In the genomic region with DNA sequence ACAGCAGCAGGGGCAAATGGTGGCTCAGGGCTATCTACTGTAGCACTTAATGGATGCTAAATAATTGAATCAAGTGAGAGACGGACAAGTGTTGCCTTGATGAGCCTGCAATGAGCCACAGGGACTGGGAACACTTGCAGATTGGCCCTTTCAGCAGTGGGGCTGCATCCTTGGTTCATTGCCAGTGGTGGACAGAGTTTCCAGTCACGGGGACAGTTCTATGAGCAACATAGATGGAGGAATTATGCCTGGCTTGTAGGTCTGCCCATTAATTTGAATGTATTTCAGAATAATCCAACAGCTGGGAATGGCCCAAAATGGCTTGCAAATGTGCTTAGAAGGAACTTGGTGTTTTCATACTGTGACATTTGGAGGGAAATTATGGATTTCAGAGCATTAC, we compare ENCODE assay signal across 12 mouse cellular contexts.
DNase-seq lines count a peak whose midpoint lies in the region; ATAC-seq and TF ChIP-seq lines count a peak whose summit lies in the region.
"Had no signal": no experiment of that assay in that cellular context is flagged by ENCODE, and none has a peak within 500 bp of the region (broad histone marks: within the 10 kb centered on the region; RNA-seq: fewer than 3 reads in every experiment).

No protein-coding gene starts in this region.

- DNase-seq in cerebellum, adult 9-11 months: peak; percentile 5
- no peak for DNase-seq in cerebellum, adult 8-10 months
- peak; percentile 11 to 15 for DNase-seq in kidney, postnatal 4 days
- DNase-seq in kidney, postnatal 36 days: no peak
- DNase-seq in brain, adult 2 months (ENCODE audit: low read depth, low spot score): peak; percentile 51
- peak; percentile 57 for DNase-seq in left cerebral cortex, postnatal 4 days
- DNase-seq in thymus, adult 2 months: no peak
- DNase-seq: liver, embryonic 13.5 days had no signal

- no peak for ATAC-seq in megakaryocyte-erythroid progenitor cell, adult 5-6 weeks (replicated peaks; ENCODE audit: low FRiP score, low TSS enrichment, poor library complexity, severe bottlenecking)
- ATAC-seq: Patski had no signal

- H3K4me3 ChIP-seq in thymus, adult 2 months (ENCODE audit: control insufficient read depth, insufficient read depth, low read length): no peak overlapping the region
- H3K4me3 ChIP-seq: liver, embryonic 13.5 days; midbrain, embryonic 10.5 days had no signal

- no peaks in the 10 kb centered on the region for H3K4me1 ChIP-seq in thymus, adult 2 months (replicated peaks; ENCODE audit: control insufficient read depth, insufficient read depth, low read length)
- H3K4me1 ChIP-seq: liver, embryonic 13.5 days had no signal

- no peak for TF ChIP-seq CTCF in thymus, adult 2 months (IDR thresholded peaks at IDR 0.05; ENCODE audit: borderline replicate concordance, control insufficient read depth, extremely low read depth, insufficient read depth, low read length, poor library complexity)

- no peak for TF ChIP-seq POLR2A in thymus, adult 2 months (IDR thresholded peaks at IDR 0.05; ENCODE audit: control insufficient read depth, extremely low read depth, insufficient read depth, low read length, poor library complexity)

- no peak overlapping the region for H3K27ac ChIP-seq in thymus, adult 2 months (ENCODE audit: control insufficient read depth, insufficient read depth, low read length)
- H3K27ac ChIP-seq: kidney, postnatal 0 days; liver, embryonic 13.5 days; midbrain, embryonic 10.5 days had no signal

- intact Hi-C loops in left cerebral cortex, postnatal 4 days (cut with DNase I): no loop called here

- H3K36me3 ChIP-seq in thymus, adult 2 months (ENCODE audit: control insufficient read depth, insufficient read depth, low read length): no peaks in the 10 kb centered on the region
- H3K36me3 ChIP-seq: liver, embryonic 13.5 days; midbrain, embryonic 10.5 days had no signal

- no peaks in the 10 kb centered on the region for H3K27me3 ChIP-seq in thymus, adult 2 months (ENCODE audit: control insufficient read depth, insufficient read depth, low read length)
- H3K27me3 ChIP-seq: liver, embryonic 13.5 days; Patski had no signal

- 92% methylated on average over 2 of the region's 2 CpGs for WGBS in thymus, adult 2 months

Comparison
In these comparisons a context has a peak if more than half of its experiments do, and no peak if none do; other contexts are left out.
1. DNase-seq: peak in cerebellum, adult 9-11 months (single experiment), kidney, postnatal 4 days (2 of 2), brain, adult 2 months (single experiment) and left cerebral cortex, postnatal 4 days (single experiment); none in cerebellum, adult 8-10 months (single experiment), kidney, postnatal 36 days (0 of 2) and thymus, adult 2 months (single experiment).